Mouse (Mus musculus): Measurements from ENCODE around the gene Mllt1.

DNA sequence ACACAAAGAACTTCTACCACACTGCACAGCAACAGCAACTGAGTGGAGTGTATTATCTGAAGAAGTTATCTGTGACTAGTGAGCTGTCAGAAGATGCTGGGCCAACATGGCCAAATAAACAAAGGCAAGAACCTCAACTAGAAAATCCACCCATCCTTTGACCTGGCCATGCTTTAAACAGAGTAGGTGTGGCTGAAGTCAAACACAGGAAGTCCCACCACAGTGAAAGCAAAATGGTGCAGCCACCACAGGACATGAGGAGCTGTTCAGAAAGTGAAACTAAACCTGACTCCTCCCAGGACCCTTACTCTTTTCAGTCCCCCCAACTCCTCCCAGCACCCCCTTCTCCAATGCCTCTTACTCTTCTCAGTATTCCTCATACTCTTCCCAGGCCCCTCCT lies 21.8 kb downstream of the Mllt1 start:
- TF ChIP-seq CTCF (IDR thresholded peaks at IDR 0.05; ENCODE audit: low read depth) (no peak), EP300 (optimal IDR thresholded peaks at IDR 0.05) (no peak)

Measured in stomach, postnatal 0 days (tissue).